Mouse (Mus musculus): ENCODE measurements around the gene Pdcd6ip.
A peak's percentile ranks its signal among the peaks of the same experiment; 100 is the strongest.
"Not testable (repeated sequence)": the region's sequence is repeated elsewhere in the genome, so short reads cannot be mapped to it uniquely, and the experiment has no call there.

Pdcd6ip gene

DNA sequence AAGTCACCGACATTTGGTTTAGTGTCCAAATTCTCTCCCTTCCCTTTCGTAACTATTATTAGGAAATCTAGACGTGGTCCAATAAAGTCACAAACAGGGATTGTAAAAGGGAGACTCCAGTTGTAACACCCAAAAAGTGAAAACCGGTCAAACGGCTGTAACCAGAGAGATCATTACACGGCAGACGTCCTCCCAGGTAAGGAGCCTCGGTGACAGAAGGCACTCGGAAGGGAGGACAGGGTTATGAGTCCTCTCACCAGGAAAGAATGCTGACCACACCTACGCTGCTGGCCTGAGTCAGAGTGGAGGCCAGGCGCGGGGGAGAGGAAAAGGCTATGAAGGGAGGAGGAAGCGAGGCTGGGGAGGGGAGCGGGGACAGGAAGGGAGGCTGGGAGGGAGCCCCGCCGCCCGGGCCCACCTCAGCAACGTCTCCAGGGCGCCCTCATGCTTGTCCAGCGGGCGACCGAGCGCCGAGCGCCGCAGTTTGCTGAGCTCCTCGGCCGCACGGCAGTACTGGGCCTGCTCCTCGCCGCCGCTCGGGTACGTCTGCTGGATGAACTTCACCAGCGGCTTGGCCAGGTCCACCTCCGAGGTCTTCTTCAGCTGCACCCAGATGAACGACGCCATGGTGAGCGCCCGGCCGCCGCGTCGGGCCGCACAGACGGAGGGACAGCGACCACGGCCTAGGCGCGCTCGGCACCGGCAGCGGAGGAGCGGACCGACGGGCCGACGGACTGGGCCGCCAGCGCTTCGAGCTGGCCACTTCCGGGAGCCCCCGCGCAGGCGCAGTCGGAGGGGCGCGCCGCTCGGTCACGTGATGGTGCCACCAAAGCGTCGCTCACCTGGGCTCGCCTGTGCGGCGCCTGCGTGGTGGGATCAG lies at the start of gene Pdcd6ip:
Gene Pdcd6ip, minus strand, starts transcription at position 779 of the 880 bp plus-strand sequence.
- DNase-seq (ENCODE audit: low spot score) = peak; percentile 92

DNA sequence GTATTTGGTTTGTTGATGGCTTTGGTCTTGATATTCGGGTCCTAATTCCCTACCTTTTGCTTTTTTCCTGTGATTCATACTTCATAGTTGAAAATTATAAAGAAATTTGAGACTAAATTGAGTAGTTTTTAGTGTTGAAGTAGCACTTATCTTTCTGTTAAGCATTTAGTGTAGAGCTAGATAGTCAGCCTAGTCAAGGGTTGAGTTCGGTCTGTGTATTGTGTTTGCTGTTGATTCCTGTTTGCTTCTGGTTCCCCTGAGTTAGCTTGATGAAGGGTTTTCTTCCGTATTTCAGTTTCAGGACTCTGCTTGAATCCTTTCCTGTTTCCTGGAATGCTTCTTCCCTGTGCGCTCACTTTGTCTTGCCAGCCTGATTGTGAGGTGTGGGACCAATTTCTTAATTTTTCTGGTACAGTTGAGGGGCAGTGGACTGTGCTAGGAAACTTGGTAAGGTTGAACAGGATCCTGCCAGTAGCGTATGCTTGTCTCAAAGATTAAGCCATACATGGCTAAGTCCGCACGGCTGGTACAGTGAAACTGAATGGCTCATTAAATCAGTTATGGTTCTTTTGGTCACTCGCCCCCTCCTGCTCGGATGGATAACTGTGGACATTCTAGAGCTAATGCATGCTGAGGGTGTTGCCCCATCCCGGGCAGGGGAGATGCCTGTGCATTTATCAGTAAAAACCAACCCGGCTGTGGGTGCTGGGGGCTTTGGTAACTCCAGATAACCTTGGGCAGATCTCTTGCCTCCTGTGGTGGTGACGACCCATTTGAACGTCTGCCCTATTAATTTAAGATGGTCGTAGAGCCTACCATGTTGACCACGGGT lies 48.0 kb upstream of the Pdcd6ip start:
- DNase-seq (ENCODE audit: low spot score) = no peak

DNA sequence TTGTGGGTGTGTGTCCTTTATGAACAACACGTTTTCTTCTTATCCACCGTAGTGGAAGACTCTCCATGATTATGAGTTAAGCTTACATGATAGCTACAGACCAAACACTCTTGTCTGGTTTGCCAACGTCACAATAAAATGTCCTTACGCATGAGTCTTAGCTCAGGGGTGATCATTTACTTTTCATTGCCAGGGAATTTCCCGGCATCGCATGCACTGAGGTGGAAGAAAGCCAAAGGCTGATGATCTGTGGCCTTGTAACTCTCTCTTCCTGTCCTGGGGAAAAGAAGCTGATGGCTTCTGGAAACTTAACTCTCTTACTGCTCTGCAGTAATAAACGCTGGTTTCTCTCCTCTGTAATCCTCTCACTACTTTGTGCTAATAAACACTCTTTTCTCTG lies 41.3 kb upstream of the Pdcd6ip start:
- no peak for DNase-seq (ENCODE audit: low spot score)

DNA sequence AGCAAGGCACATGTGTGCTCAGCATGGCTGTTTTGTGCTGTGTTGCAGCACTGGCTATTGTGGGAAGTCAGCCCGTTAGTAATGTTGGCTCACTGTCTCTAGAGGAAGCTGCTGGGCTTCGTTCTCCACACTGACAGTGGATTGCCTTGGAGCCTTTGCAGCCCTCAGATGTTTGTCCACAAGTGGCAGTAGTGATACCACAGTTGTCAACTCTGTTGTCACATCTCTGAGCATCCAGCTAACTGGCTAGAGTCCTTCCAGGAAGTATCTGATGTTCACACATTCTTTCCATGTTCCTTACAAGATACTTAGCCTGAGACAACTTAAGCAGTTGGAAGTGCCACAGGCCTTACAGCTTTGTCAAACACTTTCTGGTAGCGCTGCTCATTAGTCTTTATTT lies 35.2 kb upstream of the Pdcd6ip start:
- DNase-seq (ENCODE audit: low spot score) = no peak

DNA sequence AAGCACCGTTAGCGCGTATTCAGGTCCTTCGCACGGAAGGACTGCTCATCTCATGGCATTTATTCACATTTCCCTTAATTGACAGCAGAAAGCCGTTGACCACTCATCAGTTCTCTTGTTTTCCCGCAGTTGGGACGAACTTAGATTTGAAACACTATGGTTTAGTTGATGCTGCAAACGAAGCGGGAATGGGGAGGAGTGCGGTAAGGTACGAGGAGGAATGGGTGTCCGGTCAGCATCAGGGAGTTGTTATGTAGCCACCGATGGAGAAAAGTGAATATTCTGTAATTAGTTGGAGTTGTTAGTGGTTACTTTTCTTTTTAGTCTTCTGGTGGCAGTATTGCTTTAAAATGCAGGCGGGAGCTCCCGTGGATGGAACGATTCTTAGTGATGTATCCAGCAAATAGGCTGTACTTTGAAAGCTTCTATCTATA lies 34.3 kb upstream of the Pdcd6ip start:
- no peak for DNase-seq (ENCODE audit: low spot score)

DNA sequence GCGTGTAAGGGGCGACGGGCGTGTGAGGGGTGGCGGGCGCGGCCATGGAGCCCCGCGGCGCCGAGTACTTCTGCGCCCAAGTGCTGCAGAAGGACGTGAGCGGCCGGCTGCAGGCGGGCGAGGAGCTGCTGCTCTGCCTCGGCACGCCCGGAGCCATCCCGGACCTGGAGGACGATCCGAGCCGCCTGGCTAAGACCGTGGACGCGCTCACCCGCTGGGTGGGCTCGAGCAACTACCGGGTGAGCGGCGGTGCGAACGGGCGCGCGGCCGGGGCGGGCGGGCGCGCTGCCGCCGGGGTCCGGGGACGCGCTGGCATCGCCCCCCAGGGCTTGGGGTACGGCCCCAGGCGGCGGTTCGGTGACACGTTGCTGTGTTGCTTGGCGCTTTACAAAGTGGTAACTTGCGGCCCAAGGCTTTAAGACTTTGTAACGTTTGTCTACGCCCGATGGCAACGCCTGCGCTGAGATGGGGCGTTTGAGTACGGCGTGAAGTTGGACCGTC lies 33.6 kb upstream of the Pdcd6ip start:
- peak; percentile 55 for DNase-seq (ENCODE audit: low spot score)

DNA sequence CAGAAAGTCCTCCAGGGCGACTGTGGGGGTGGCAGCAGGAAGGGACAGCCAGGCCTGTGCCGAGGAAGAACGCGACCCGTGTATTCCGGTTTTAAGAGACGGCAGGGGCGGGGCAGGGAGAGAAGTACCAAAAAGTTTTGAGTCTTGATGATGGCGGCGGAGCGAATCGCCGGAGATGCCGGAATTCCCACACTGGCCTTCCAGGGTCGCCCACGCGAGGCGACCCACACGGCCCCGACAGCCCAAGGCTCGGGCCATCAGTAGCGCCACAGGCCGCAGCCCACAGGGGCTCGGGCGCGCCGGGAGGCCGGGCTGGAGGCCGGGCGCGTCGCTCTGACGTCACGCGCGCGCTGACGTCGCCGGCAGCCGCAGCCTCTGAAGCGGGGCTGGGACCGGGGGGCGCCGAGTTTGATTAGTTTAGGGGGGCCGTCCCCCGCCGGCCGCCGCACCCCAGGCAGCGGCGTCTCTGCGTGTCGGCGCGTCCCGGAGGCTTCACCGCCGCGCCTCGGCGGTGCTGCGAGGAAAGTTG lies 33.1 kb upstream of the Pdcd6ip start, which contains the start of gene Clasp2:
Gene Clasp2, plus strand, starts transcription at position 366 of the 529 bp plus-strand sequence.
- DNase-seq (ENCODE audit: low spot score) = peak; percentile 80

DNA sequence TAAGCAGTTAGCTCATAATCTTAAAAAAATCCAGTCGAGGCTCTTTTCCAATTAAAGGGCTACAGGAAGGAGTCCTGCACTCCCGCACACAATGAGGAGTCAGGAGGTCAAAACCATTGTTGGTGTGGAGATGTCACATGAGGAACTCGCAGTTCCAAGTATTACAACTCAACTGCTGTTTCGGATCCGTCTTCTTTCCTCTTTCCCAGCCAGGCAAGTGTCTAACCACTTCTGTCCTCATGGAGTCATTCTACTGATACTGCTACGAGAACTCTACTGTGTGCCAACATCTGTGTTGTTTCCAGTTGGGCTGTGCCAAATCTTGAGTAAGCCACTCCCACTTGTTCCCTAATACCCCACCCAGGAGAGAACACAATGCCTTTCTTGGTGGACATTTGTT lies 30.9 kb upstream of the Pdcd6ip start:
- DNase-seq (ENCODE audit: low spot score) = no peak

DNA sequence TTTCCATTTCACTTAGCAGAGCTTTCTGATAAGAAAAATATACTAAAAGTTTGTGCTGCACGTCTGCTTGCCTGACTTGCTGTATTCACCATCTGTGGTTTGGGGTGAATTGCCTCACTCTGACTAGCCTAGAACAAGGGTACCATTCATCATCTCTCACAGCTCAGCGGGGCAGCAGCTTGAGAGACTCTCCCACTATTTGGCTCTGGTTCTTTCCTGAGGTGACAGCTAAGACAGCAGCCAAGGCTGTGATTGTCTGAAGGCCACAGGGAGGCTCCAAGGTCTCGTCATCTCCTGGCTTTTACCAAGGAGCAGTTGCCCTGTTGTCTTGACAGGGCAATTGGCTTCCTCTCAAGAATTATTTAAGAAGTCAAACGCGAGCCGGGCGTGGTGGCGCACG lies 30.0 kb upstream of the Pdcd6ip start:
- no peak for DNase-seq (ENCODE audit: low spot score)

DNA sequence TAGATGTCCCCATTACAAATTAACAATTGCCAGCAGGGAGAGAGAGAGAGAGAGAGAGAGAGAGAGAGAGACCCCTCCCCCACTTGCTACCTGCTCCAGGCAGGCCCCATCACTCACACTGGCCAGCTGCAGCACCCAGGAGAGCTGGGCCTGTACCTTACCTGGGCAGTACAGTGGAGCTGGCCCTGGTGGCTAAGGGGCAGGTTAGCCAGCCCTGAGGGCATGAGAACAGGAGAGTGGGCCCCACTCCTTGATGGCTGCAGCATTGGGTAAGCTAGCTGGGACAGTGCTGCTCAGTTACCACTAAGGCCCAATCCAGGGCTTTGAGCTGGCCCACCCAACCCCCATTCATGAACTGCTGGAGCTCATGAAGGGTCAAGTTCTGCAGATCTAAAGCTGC lies 27.9 kb upstream of the Pdcd6ip start:
- no peak for DNase-seq (ENCODE audit: low spot score)

DNA sequence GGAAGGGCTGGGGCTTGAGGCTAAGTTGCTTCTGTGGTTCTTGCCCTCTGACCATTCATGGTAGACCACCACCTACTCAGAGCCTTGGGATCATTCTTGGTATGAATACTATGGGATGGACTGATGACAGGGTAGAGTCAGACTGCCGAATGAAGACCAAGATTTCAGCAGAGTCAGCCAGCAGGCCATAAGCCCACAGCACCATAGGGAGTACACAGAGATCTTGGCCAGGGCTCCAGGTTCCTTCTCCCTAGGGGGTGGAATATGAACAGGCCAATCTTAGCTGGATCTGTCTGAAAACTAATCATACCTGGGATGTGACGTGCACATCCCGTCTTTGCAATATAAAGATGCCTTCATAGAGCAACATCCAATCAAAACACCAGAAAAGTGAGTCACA lies 23.5 kb upstream of the Pdcd6ip start:
- DNase-seq (ENCODE audit: low spot score) = no peak

DNA sequence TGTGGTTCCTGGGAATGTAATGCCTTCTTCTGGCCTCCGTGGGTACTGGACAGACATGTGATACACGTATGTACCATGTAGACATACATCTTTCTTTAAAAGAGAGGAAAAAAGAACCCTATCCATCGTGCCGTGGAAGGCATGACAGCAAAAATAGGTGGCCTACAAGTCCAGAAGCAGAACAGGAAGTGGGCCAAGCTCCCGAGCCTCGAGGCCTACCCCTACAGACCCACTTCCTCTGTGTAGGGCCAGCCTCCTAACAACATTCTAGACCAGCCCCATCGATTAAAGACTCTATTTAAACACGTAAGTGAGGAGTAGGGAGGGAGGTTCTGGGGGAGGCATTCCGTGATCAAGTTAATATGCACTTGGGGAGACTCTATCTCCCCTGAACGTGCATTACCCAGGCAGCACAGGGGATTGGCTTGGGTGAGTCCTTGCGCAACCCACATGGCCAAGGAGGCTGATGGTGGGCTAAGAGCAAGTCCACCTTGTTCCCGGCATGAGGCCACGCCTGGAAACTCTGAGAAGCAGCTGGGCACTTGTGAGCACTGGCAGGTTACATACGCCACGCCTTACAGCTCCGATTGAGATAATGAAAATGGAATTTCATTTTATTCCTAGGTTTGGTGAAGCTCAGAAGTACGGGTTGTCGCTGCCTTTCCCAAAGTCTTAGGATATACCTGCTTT lies 19.1 kb upstream of the Pdcd6ip start:
- DNase-seq (ENCODE audit: low spot score) = no peak

DNA sequence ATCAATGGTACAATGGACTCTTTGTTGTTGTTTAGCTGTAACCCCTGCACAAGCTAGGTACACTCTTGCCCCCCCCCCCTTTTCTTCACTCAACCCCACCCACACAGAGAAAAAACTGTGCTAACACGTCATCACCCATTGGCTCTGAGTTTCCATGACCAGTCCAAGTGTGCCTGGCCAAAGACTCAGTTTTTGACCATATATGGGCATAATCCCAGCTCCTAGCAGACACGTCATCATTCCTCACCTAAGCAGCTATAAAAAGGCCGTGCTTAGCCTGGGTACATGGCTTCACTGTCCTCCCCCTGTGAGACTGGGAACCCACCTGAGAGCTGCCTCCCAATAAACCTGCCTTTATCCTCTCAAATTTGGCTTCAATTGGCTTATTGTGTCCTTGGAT lies 18.1 kb upstream of the Pdcd6ip start:
- DNase-seq (ENCODE audit: low spot score) = no peak

DNA sequence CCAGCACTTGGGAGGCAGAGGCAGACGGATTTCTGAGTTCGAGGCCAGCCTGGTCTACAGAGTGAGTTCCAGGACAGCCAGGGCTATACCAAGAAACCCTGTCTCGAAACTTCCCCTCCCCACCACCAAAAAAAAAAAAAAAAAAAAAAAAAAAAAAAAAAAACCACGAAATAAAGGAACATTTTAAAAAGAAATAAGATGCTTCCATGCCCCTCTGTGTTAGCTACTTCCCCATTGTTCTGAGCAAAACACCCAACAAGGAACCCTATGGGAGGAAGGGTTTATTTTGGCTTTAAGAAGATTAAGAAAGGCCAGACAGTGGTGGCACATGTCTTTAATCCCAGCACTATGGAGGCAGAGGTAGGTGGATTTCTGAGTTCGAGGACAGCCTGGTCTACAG lies 17.6 kb upstream of the Pdcd6ip start:
- DNase-seq (ENCODE audit: low spot score) = not testable (repeated sequence)

DNA sequence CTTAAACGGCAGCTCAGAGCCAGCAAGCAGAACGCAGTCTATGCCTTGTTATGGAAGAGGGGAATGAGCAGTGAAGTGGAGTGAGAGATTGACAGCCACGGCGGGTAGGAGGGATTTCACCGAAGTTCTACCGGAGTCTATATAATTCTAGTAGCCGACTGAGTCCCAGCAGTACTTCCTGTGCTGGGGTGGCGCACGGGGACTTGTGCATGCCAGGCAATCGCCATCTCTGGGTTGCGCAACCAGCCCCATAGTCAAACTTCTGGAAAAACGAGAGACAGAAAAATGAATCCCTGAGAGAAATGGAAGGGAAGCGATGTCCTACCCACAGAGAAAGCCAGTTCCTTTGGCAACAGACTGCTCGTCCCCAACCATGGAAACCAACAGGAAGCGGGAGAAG lies 16.6 kb upstream of the Pdcd6ip start:
- DNase-seq (ENCODE audit: low spot score) = no peak

DNA sequence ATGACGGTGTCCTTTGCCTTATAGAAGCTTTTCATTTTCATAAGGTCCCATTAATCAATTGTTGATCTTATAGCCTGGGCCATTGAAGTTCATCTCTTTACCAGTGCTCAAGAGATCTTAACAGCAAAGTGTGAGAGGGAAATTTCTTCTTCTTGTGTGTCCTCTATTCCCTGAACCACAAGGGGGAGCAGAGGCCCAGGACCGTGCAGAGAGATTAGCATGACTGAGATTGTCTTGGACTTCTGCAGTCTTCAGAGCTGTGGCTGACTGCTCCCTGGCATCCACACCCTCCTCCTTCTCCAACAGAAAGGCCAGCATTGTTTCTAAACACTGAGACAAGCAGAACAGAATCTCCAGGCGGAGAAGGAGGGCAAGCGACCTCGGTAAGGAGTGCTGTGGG lies 11.0 kb upstream of the Pdcd6ip start:
- no peak for DNase-seq (ENCODE audit: low spot score)

DNA sequence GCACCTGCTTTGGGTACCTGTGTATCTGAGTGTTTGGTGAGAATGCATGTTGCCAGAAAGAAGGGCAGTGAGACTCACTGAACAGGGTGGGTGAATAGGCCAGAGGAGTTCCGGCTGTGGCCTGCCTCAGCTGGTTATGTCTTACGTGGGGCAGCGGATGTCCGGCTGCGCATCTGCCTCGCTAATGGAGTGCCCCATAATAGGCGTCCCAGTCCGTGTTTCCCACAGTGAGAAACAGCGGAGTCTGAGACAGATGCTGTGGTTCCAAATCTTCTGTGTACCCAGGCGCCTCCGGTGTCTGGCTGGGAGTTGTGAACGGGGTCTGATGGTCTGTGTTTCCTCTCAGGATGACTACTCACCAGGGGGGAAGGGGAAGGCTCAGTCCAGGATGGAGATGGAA lies 2.8 kb upstream of the Pdcd6ip start:
- DNase-seq (ENCODE audit: low spot score) = no peak

DNA sequence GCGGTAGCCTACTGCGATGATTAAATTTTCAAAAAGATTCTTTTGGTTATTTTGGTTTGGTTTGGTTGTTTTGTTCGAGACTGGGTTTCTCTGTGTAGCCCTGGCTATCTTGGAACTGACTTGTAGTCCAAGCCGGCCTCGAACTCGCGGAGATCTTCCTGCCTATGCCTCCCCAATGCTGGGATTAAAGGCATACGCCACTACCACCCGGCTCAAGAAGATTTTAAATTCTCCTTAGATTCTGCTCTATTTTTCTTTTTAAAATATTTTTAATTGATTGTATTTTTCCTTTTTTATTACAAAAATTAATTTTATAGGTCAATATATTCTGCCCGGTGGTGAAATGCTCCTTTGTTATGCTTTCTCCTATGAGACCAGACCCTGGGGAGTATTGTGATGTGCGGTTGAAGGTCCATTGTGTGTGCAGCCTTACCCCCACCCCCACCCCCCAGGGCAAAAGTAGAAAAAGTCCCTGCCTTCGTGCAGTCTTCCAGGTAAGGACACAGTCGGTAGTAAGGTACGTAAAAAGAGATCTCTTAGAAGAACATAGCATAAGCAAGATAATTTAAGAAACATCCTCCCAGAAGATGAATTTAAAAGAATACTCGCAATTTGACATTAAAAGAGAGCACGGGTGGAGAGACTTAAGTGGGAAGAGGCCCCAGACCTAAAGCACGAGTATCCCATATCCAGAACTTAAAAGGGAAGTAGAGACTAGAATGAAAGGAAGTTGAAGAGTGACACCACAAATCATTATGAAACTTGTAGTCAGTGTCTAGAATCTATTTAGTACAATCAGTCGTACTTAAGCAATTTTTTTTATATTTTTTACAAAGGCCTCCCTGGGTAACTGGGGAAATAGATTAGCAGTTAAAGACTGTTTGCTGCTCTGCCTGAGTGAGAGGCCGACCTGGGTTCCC lies 562 bp upstream of the Pdcd6ip start:
- DNase-seq (ENCODE audit: low spot score) = no peak

DNA sequence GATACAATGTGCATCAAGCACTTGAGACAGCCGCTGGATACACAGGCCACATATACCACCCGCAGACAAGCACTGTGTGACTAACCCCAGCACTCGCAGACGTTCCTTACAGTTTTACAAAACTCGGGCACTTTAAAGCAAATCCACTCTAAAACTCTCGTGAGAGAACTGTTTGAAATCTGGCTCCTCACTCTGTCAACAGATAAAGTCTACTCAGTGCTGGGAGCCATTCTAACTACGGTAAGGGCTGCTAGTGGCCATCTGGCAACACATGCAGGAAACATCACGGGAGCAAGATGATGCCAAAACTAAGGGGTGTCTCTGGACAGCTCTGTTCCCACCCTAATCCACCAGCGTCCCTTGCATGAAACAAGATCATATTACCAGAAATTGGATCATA lies 1.2 kb downstream of the Pdcd6ip start:
- no peak for DNase-seq (ENCODE audit: low spot score)

DNA sequence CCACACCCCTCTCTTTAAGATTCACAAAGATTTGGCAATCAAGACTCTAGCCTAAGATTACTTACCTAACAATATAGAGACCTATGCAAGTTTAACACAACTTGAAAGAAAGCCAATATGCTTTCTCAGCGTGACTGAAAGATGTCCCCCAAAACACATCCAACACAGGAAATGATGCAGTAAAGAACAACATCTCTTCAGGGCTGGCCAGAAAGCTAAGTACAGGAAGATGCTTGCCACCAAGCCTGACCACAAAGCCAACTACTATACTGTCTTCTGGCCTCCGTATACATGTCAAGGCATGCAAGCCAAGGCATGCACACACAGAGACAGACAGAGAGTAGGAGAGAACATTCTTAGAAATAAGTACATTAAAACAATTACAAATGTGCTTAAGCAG lies 2.0 kb downstream of the Pdcd6ip start:
- no peak for DNase-seq (ENCODE audit: low spot score)
